Mouse (Mus musculus): ENCODE data around the gene Ptpn6. TPM values are rescaled to one million over a fixed set of nuclear protein-coding genes. Genes with fewer than 3 reads are reported as not detected.

Gene Ptpn6
- 6.1 and 7.2 TPM in 2 replicates for polyA plus RNA-seq (2016; fragmentation: Nextera tagmentation; extraction: Ambion mirVana)

- H3K36me3 ChIP-seq = peaks cover 23% of the 10 kb centered on the region
- DNase-seq (ENCODE audit: low spot score) = no peak
- H3K4me1 ChIP-seq = peaks cover 46% of the 10 kb centered on the region
- no peaks in the 10 kb centered on the region for H3K9me3 ChIP-seq (replicated peaks)
- 21% methylated on average over 15 of the region's 15 CpGs for WGBS
- H3K27ac ChIP-seq (replicated peaks) = peak within 1 kb of the TSS; percentile 55
- H3K27me3 ChIP-seq (ENCODE audit: low read depth, poor library complexity, severe bottlenecking) = no peaks in the 10 kb centered on the region
- peak within 1 kb of the TSS; percentile 27; the same call in 1 of the 2 replicates for H3K4me3 ChIP-seq
These were observed at the start of gene Ptpn6 for GRCm38 (mm10) chr6:124738511-124739023. Gene Ptpn6, minus strand, starts transcription at chr6:124738714.

- no peaks in the 10 kb centered on the region for H3K36me3 ChIP-seq
These were observed 49.2 kb upstream of the Ptpn6 start for GRCm38 (mm10) chr6:124787722-124788121.

DNA sequence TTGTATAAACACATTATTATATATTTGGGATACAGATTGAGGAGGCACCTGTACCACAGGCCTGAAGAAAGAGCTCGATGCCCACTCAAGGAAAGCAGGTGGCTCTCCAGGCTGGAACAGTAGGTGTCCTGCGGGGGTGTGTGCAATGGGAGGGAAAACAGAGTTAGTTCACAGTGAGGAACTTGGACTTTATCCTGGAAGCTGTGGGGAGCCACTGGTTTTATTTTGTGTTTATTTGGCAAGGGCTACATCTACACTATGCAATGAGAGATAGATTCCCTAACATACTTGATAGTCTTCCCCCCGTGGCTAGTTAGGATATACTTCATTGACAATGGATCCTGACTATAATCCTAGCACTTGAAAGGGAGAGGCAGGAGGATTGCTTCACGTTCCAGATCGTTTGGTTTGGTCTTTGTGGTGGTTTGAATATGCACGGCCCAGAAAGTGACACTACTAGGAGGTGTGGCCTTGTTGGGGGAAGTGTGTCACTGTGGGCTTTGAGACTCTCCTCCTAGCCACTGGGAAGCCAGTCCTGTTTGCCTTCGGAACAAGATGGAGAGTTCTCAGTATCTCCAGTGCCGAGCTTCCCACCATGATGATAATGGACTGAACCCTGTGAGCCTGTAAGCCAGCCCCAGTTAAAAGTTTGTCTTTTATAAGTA is 48.4 kb upstream of the Ptpn6 start:
- Histone ChIP-seq H3K9me3 (replicated peaks) (no peaks in the 10 kb centered on the region), H3K27ac (replicated peaks) (no peak overlapping the region), H3K36me3 (no peaks in the 10 kb centered on the region), H3K4me1 (peaks cover 12% of the 10 kb centered on the region), H3K4me3 (no peak overlapping the region), H3K27me3 (ENCODE audit: low read depth, poor library complexity, severe bottlenecking) (no peaks in the 10 kb centered on the region)
- WGBS = 61% methylated on average over 8 of the region's 8 CpGs
- DNase-seq (ENCODE audit: low spot score) = no peak

More at GRCm38 (mm10) chr6:124787722-124788121, 49.2 kb upstream of the Ptpn6 start:
- Histone ChIP-seq H3K27ac (replicated peaks) (no peak overlapping the region), H3K4me1 (peaks cover 7% of the 10 kb centered on the region), H3K9me3 (replicated peaks) (no peaks in the 10 kb centered on the region), H3K4me3 (no peak overlapping the region), H3K27me3 (ENCODE audit: low read depth, poor library complexity, severe bottlenecking) (no peaks in the 10 kb centered on the region)
- WGBS = 80% methylated on average over 10 of the region's 10 CpGs
- no peak for DNase-seq (ENCODE audit: low spot score)

DNA sequence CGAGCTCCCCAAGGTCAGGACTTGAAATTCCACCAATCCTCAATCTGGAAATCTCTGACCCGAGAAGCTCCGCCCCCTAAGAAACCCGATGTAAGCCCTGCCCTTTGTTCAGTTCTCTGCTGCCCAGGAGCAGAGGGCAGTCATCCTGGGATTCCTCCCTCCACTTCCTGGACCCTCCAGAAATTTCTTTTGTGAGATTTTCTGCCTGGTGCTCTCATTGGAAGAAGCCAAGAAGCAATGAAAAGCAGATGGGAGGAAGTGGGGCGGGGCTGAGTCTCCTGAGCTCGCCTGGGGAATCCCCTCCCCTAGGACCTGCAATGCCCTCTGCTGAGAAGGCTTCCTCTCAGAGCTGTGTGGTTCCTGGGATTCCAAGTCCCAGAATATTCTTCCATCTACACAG is 43.9 kb upstream of the Ptpn6 start:
- peaks cover 24% of the 10 kb centered on the region for H3K27me3 ChIP-seq (ENCODE audit: low read depth, poor library complexity, severe bottlenecking)
- peak overlapping the region; percentile 64; the same call in 1 of the 2 replicates for H3K27ac ChIP-seq (replicated peaks)
- H3K9me3 ChIP-seq (replicated peaks) = no peaks in the 10 kb centered on the region
- no peaks in the 10 kb centered on the region for H3K36me3 ChIP-seq
- 25% methylated on average over 6 of the region's 6 CpGs for WGBS
- DNase-seq (ENCODE audit: low spot score) = peak; percentile 51
- peaks cover 30% of the 10 kb centered on the region for H3K4me1 ChIP-seq
- no peak overlapping the region for H3K4me3 ChIP-seq

DNA sequence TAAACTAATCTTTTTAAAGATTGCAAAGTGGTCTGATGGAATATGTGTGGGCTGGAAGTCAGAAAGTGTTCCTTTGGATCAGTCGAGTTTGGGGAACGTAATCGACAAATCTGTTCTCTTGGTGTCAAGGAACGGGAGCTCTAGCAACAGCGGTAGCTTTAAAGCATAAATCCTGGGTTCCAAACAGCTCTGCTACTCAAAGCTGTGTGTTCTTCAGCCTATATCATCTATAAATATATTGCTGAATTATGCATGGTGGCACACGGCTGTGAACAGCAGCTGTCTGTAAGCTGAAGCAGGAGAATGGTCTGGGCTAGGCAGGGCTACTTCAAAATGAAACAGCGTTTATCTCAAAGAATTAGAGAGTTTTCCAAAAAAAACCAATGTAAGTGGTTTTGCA is 42.4 kb upstream of the Ptpn6 start:
- Histone ChIP-seq H3K4me1 (peaks cover 30% of the 10 kb centered on the region), H3K9me3 (replicated peaks) (no peaks in the 10 kb centered on the region), H3K36me3 (no peaks in the 10 kb centered on the region), H3K27ac (replicated peaks) (no peak overlapping the region), H3K4me3 (no peak overlapping the region), H3K27me3 (ENCODE audit: low read depth, poor library complexity, severe bottlenecking) (peaks cover 24% of the 10 kb centered on the region)
- WGBS = 91% methylated on average over 7 of the region's 7 CpGs
- no peak for DNase-seq (ENCODE audit: low spot score)

- no peaks in the 10 kb centered on the region for H3K36me3 ChIP-seq
- peak overlapping the region; percentile 52 for H3K4me3 ChIP-seq
- WGBS = 3% methylated on average over 10 of the region's 10 CpGs
- H3K27ac ChIP-seq (replicated peaks) = peak overlapping the region; percentile 65
- H3K9me3 ChIP-seq (replicated peaks) = no peaks in the 10 kb centered on the region
- H3K27me3 ChIP-seq (ENCODE audit: low read depth, poor library complexity, severe bottlenecking) = peaks cover 24% of the 10 kb centered on the region
- peaks cover 30% of the 10 kb centered on the region for H3K4me1 ChIP-seq
- peak; percentile 66 for DNase-seq (ENCODE audit: low spot score)
These were observed 41.5 kb upstream of the Ptpn6 start for GRCm38 (mm10) chr6:124779984-124780416.

- H3K4me3 ChIP-seq = peak within 1 kb of the TSS; percentile 52
- H3K9me3 ChIP-seq (replicated peaks) = no peaks in the 10 kb centered on the region
- peaks cover 24% of the 10 kb centered on the region for H3K27me3 ChIP-seq (ENCODE audit: low read depth, poor library complexity, severe bottlenecking)
- H3K27ac ChIP-seq (replicated peaks) = peak within 1 kb of the TSS; percentile 65
- no peaks in the 10 kb centered on the region for H3K36me3 ChIP-seq
- peak; percentile 73 for DNase-seq (ENCODE audit: low spot score)
- WGBS = 4% methylated on average over 23 of the region's 23 CpGs
- peaks cover 30% of the 10 kb centered on the region for H3K4me1 ChIP-seq
These were observed 40.9 kb upstream of the Ptpn6 start, which contains the start of gene Lrrc23 for GRCm38 (mm10) chr6:124779222-124779983. Gene Lrrc23, minus strand, starts transcription at chr6:124779727.

GRCm38 (mm10) chr6:124770511-124770910 is 32.0 kb upstream of the Ptpn6 start:
- Histone ChIP-seq H3K27me3 (ENCODE audit: low read depth, poor library complexity, severe bottlenecking) (peaks cover 78% of the 10 kb centered on the region), H3K4me1 (peaks cover 40% of the 10 kb centered on the region), H3K27ac (replicated peaks) (no peak overlapping the region), H3K9me3 (replicated peaks) (no peaks in the 10 kb centered on the region), H3K36me3 (no peaks in the 10 kb centered on the region), H3K4me3 (no peak overlapping the region)
- no peak for DNase-seq (ENCODE audit: low spot score)
- WGBS = 88% methylated on average over 15 of the region's 15 CpGs

DNA sequence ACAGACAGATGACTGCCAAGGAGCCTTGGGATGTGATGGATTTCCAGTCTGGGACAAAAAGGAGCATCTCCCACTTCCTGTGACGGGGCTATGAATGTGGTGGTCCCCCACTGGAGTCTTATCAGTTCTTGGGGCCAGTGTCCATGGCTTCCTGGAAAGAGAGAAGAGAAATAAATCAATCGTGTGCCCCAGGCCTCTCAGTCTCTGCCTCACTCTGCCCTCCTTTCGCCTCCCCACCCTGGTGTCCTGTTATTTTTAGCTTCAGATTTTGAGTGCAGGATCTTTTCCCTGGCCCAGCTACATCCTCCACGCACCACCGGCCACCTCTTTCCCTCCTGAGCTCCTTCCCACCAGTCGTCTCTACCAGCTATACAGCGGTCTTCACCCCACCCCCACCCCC is 31.5 kb upstream of the Ptpn6 start:
- Histone ChIP-seq H3K36me3 (no peaks in the 10 kb centered on the region), H3K9me3 (replicated peaks) (no peaks in the 10 kb centered on the region), H3K4me1 (peaks cover 40% of the 10 kb centered on the region), H3K4me3 (peak overlapping the region; percentile 58), H3K27me3 (ENCODE audit: low read depth, poor library complexity, severe bottlenecking) (peaks cover 78% of the 10 kb centered on the region), H3K27ac (replicated peaks) (peak overlapping the region; percentile 81)
- 61% methylated on average over 7 of the region's 7 CpGs for WGBS
- no peak for DNase-seq (ENCODE audit: low spot score)

GRCm38 (mm10) chr6:124769101-124769765 is 30.7 kb upstream of the Ptpn6 start, which contains the start of gene Eno2:
Gene Eno2, minus strand, starts transcription at chr6:124769673.
- H3K9me3 ChIP-seq (replicated peaks) = no peaks in the 10 kb centered on the region
- no peaks in the 10 kb centered on the region for H3K36me3 ChIP-seq
- H3K4me1 ChIP-seq = peaks cover 40% of the 10 kb centered on the region
- WGBS = under 1% methylated on average over 52 of the region's 54 CpGs
- peak within 1 kb of the TSS; percentile 81 for H3K27ac ChIP-seq (replicated peaks)
- peak within 1 kb of the TSS; percentile 58 for H3K4me3 ChIP-seq
- H3K27me3 ChIP-seq (ENCODE audit: low read depth, poor library complexity, severe bottlenecking) = peaks cover 78% of the 10 kb centered on the region
- peak; percentile 70 for DNase-seq (ENCODE audit: low spot score)

- Histone ChIP-seq H3K9me3 (replicated peaks) (no peaks in the 10 kb centered on the region), H3K27me3 (ENCODE audit: low read depth, poor library complexity, severe bottlenecking) (peaks cover 77% of the 10 kb centered on the region), H3K4me3 (peak overlapping the region; percentile 58), H3K36me3 (no peaks in the 10 kb centered on the region), H3K4me1 (peaks cover 40% of the 10 kb centered on the region), H3K27ac (replicated peaks) (peak overlapping the region; percentile 81)
- DNase-seq (ENCODE audit: low spot score) = no peak
- 1% methylated on average over 9 of the region's 9 CpGs for WGBS
These were observed 30.2 kb upstream of the Ptpn6 start for GRCm38 (mm10) chr6:124768704-124769044.

DNA sequence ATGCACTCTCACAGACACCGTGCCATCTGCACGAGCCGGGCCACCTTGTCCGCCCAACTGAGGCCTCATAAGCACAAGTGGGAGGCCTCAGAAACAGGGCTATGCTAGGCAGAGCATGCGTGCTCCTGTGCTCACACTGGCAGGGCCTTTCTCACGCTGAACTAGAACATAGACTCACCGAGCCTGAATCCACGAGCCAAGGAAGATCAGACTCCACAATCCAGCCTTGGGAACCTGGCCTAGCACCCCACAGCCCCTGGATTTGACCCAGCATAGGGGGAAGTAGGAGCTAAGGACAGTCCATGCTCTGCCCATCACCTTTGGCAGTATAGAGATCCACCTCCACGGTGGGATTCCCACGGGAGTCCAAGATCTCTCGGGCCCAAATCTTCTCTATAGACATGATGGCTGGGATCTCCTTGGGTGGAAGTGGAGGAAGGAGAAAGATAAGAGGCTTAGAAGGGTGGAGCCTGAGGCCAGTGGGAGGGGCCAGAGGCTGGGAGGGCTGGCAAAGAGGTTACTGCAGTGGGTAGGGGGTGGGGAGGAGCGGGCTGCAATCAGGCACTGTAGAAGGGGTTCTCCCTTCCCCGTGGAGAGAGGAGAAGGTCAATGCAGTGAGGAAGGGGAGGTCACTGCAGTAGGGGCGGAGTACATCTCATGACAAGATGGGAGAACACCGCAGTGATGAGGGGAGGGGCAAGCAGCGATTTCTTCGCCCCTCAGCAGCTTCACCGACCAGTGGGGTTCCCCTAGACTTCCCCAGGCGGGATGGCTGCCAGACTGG is 29.6 kb upstream of the Ptpn6 start:
- Histone ChIP-seq H3K27me3 (ENCODE audit: low read depth, poor library complexity, severe bottlenecking) (peaks cover 71% of the 10 kb centered on the region), H3K9me3 (replicated peaks) (no peaks in the 10 kb centered on the region), H3K4me3 (peak overlapping the region; percentile 58), H3K4me1 (peaks cover 40% of the 10 kb centered on the region), H3K27ac (replicated peaks) (peak overlapping the region; percentile 59), H3K36me3 (no peaks in the 10 kb centered on the region)
- DNase-seq (ENCODE audit: low spot score) = peak; percentile 42
- 15% methylated on average over 19 of the region's 19 CpGs for WGBS
